Mouse (Mus musculus): Measurements from ENCODE around the gene Wwc2. TPM values are rescaled to one million over a fixed set of nuclear protein-coding genes. Genes with fewer than 3 reads are reported as not detected.

The Wwc2 gene
- polyA plus RNA-seq, 1 experiment = 9.1 TPM

- no peak for DNase-seq (ENCODE audit: low read depth)
Observed at GRCm38 (mm10) chr8:47939933-47940870, 50.5 kb downstream of the Wwc2 start.

- DNase-seq (ENCODE audit: low read depth) = no peak
Observed at GRCm38 (mm10) chr8:47939217-47939616, 51.5 kb downstream of the Wwc2 start.

DNA sequence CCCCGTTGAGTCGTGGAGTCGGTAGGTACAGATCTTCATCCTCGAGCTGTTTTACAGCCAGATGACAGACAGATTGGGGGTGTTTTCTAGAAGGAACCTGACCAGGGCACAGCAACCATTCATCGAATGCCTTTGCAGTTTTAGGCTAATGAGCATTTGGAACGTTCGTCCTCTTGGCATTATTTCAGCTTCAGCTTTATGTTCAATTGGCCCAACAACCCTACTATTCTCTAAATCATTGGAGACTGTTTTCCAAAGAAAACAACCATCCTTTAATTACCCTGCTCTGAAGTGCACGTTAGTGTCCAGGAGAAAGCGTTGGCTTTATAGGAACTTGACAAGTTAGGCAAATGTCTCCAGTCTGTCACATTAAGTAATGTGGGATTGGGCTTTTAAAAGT is 54.3 kb downstream of the Wwc2 start:
- DNase-seq (ENCODE audit: low read depth) = no peak

GRCm38 (mm10) chr8:47935461-47935860 is 55.3 kb downstream of the Wwc2 start:
- DNase-seq (ENCODE audit: low read depth) = no peak

- DNase-seq (ENCODE audit: low read depth) = no peak
Observed at GRCm38 (mm10) chr8:47933087-47933486, 57.6 kb downstream of the Wwc2 start.

DNA sequence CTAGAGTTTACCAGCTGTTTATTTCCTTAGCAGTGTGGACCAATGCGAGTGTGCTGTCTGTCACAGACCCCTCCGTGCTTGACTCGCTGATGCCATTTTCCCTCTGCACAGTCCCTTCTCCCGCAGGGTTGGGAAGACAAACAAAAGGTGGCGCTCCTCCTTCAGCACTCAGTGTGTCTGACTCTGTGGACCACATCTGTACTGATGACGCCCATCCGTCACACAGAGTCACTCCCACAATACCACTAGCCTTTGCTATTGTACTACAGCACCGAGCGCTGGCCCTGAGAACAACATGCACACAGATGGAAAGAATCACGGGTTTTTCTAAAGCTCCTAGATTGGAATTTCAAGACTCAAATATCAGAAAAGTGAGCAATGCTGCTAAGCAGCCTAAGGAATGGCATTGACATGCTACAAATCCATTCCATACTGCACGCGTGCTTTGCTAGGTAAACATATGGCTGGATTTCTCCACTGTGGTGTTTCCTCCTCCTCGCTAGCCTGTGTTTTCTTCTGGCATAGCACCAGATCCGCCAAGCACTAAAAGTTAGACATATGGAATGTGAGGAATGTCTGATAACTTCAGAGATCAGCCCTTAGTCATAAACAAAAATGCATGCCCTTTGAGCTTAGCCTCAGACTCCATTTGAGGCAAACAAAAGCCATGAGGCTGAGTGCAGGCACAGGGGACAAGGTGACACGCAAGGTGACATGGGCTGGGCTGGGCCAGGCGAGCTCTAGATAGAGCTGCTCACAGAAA is 58.5 kb downstream of the Wwc2 start:
- no peak for DNase-seq (ENCODE audit: low read depth)

GRCm38 (mm10) chr8:47931371-47931770 is 59.4 kb downstream of the Wwc2 start:
- no peak for DNase-seq (ENCODE audit: low read depth)

GRCm38 (mm10) chr8:47929615-47930014 is 61.1 kb downstream of the Wwc2 start:
- DNase-seq (ENCODE audit: low read depth) = no peak

DNA sequence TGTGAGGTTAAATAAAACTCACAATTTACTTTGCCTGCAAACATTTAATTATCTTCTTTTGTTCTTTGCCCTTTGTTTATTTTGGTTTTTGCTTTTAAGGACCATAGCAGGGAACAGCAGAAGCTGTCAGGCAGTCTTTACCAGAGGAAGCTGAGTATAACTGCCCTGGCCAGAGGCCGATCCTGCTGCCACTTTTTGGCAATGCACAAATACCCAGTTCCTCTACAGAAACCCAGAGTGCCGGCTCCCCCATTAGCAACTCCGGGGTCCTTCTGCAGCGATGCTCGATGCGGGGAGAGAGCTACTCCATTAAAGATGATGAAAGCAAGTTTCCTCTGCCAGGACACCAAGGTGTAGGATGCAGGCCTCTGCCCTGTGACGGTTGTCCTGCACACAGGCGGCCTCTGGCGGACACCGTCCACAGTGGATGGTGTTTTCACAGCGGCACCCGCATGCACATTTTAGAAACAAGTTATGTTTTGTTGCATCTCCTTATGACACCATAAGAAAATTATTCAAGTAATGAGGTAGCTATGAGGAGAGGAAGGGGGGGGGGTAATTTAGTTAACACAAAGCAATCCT is 62.0 kb downstream of the Wwc2 start:
- DNase-seq (ENCODE audit: low read depth) = no peak

GRCm38 (mm10) chr8:47924921-47925320 is 65.8 kb downstream of the Wwc2 start:
- no peak for DNase-seq (ENCODE audit: low read depth)

- DNase-seq (ENCODE audit: low read depth) = no peak
Observed at GRCm38 (mm10) chr8:47922816-47923215, 67.9 kb downstream of the Wwc2 start.

DNA sequence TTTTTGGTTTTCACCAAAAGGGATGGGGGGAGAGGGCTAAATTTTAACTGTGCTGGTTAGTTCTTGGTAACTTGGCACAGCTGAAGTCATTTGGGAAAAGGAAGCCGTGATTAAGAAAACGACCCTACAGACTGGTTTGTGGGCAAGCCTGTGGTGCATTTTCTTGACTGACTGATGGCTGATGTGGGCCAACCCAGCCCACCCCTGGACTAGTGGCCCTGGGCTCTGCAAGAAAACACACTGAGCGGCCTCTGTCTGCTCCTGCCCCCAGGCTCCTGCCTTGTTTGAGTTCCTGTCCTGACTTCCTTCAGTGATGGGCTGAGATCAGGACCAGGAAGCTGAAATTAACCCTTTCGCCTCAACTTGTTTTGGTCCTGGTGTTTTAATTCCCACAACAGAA is 68.7 kb downstream of the Wwc2 start:
- DNase-seq (ENCODE audit: low read depth) = no peak

DNA sequence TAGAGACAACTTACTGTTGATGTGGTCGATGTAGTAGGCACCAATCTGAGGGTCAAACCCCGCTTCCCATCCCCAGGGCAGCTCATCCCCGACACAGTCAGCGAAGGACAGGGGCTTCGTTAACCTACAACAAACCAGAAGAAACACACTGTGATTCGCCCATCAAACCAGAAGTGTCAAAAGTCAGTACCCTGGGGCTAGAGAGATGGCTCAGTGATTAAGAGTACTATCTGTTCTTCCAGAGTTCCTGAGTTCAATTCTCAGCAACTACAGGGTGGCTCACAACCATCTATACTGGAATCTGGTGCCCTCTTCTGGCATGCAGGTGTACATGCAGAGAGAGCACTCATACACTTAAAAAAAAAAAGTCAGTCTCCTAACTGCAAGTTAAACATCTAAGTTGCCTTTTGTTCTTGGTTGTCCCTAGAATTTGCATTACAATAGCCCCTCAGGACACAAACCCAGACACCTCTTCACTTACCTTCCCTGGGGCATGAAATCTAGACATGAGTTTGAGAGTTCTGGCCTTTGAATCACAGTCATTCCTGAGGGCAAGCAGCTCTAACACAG is 70.1 kb downstream of the Wwc2 start:
- DNase-seq (ENCODE audit: low read depth) = no peak

DNA sequence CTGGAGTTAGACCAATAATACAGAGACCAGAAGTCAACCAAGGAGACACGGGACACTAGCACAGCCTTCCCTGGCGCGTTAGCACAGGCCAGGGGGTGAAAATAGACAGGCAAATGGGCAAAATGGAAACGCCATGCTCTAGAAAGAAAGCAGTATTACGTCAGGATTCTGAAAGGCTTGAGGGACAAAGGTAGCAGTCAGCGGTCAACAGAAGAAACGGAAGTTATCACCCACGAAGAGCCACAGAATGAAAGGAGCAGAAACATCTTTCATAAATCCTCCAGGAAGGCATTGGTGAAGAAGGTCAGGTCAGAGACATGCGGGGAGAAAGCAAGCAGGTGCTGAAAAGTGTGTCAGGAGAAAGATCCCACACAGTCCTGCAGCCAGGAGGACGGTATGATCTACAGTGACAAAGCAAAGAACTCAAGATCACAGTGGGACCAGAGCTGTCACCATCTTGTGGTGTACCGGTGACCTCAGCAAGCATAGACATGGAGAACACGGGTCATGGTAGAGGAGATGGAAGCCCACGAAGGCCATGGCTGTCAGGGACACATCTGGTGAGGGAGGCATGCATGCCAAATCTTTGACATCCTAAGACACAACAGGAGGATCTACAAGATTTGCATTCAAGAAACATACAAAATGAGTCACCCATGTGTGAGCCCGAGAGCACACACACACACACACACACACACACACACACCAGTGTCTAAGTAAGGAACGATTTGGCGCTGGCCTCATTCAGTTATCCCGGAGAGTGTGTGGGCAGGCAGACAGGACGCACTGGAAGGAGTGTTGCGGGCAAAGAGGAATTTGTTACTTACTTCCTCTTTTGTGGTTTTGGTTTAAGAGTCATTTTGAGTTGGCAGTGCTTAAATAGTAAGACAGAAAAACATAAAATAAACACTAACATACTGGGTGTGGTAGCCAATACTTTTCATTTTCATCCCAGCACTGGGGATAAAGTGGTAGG is 73.4 kb downstream of the Wwc2 start:
- DNase-seq (ENCODE audit: low read depth) = no peak

GRCm38 (mm10) chr8:47915521-47915920 is 75.2 kb downstream of the Wwc2 start:
- no peak for DNase-seq (ENCODE audit: low read depth)

DNA sequence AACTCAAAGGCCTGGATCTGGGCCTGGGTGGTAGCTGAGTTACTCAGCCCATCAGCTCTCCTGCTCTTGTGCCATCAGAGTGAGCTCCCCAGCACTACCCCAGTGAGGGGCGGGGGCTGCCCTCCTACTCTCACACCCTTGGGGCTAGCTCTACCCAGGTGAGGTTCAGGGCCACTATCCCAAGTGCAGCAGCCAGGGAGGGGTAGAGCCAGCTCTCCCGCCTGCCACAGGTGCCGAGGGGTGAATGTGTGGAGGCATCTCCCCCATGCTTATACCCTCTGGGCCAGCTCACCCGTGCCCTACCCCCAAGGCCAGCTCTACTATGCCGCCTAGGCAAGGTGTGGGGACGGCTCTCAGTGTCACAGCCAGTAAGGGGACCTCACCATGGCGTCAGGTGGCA is 75.8 kb downstream of the Wwc2 start:
- no peak for DNase-seq (ENCODE audit: low read depth)

- DNase-seq (ENCODE audit: low read depth) = no peak
Observed at GRCm38 (mm10) chr8:47914161-47914560, 76.6 kb downstream of the Wwc2 start.

- no peak for DNase-seq (ENCODE audit: low read depth)
Observed at GRCm38 (mm10) chr8:47913621-47914020, 77.1 kb downstream of the Wwc2 start.

DNA sequence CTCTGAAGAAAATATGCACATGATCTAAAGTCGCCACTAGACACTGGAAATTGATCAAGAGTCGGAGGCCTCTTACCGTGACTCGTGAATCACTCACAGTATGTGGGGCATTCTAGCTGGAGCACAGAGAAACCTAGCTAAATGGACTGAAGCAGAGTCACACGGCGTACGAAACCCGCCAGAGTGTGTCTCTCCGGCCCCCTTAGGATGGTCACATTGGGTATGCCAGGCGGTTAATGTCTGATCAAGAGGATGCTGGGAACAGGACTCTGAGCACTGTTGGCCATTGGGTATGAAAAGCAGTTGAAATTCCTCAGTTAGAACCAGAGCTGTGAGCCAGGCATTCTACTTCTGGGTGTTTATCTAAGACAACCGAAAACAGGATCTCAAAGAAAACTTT is 81.0 kb downstream of the Wwc2 start:
- DNase-seq (ENCODE audit: low read depth) = no peak

DNA sequence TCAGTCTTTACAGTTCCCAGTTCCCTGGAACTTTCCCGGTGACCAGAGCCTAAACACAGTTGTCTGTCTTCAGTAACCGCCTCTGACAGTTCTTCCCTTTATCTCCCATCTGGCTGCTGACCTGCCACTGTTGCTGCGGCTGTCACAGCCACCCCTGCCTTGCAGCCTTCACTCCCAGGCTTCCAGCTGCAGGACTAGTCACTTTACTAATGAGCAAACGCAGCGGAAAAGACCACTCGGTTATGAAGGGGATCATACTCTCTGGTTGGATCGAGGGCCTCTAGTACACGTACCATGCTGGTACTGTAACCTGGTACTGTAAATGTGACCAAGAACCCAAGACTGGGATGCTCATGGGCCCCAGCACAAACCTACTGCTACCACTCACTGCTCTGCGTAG is 83.7 kb downstream of the Wwc2 start:
- DNase-seq (ENCODE audit: low read depth) = no peak

GRCm38 (mm10) chr8:47906142-47906541 is 84.6 kb downstream of the Wwc2 start:
- no peak for DNase-seq (ENCODE audit: low read depth)

All from gonadal fat pad, adult 2 months (tissue).